Mouse (Mus musculus) cortical plate, adult 2 months (tissue): ENCODE results near the gene Smtnl2.

ENCODE experiments used
- CTCF ChIP-seq: fragments of 200-500 bp; IDR thresholded peaks from 2 replicates; pipeline ENCODE4 v1.5.1; 2011; ENCODE audit warnings: mild to moderate bottlenecking, control low read depth, low read length; ENCODE audit not compliant: insufficient read depth; ENCODE audit errors: extremely low read depth
- POLR2A ChIP-seq: fragments of 200-500 bp; IDR thresholded peaks from 2 replicates; pipeline ENCODE4 v1.6.1; 2011; ENCODE audit warnings: mild to moderate bottlenecking, low read length, control low read depth; ENCODE audit not compliant: insufficient read depth; ENCODE audit errors: extremely low read depth

DNA sequence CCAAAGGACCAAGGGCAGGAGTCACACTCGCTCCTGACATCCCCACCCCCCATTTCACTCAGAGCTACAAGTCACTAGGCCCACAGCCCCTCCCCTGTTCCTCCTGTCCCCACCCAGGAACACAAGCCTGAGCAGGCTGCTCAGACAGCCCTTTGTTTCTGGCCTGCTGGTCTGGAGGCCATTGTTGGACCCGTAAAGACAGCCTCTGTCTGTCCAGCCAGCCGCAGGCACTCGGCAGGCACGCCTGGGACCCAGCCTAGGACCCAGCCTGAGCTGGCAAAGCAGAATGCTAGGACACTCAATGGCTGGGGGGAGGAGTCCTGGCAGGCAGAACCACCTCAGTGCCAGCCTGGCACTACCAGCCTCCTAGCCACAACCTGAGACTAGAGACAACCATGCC lies 44.2 kb upstream of the Smtnl2 start:
- TF ChIP-seq CTCF (no peak), POLR2A (no peak)
